Mouse (Mus musculus) layer of hippocampus, postnatal 10 days (tissue): ENCODE results near the gene Micu1. TPM values are rescaled to one million over a fixed set of nuclear protein-coding genes. Genes with fewer than 3 reads are reported as not detected.
A peak's percentile ranks its signal among the peaks of the same experiment; 100 is the strongest.

ENCODE experiments used
- DNase-seq, 2 experiments: peaks; one replicate each; pipeline ENCODE4 v3.0.0; 2021; ENCODE audit warnings: low spot score in 2 of 2
- total RNA-seq, 2 experiments: library from RNA; stranded (reverse); gene quantifications; 2 replicates each; pipeline ENCODE4 v1.2.3; 2021

The Micu1 gene
- total RNA-seq, 2 experiments from 2014 or later = 72.8 to 82.6 TPM

DNA sequence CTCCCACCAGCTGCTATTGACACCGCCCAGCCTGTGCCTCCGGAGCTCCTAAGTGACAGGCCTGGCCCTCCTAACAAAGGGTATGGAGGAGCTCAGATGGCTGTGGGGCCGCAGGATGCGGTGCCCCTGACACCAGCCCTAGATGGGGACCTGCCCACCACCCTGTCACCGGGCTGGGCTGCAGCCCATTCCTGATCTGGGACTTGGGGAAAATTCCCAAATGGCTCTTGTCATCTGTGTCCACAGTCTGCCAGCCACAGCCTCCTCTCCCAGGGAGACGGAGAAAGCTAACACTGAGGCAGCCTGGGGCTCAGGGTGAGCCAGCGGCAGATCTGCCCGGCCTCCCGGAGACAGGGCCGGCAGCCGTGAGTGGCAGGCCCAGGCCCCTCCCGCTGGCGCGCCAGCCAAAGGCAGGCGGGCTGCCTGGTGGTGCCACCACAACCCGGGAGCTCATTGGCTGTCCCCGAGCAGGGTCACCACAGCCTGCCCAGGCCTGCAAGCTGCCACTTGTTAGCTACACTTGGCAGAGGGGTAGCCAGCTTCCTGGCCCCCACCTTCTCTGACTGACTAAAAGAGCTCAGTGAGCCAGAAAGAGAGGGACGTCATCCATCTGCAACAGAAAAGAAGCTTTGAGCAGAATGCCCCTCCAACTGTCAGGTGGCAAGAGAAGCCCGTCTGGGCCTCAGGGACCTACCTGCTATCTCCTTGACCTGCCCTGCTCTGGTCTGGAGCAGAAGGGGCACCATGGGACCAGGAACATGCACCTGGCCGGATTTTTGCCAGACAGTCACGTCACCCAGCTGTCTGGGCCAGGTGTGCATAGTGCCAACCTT lies 197.3 kb downstream of the Micu1 start:
- DNase-seq = peak; percentile 88 to 92

GRCm38 (mm10) chr10:59900174-59900435 lies 197.8 kb downstream of the Micu1 start:
- DNase-seq = no peak

GRCm38 (mm10) chr10:59900939-59901338 lies 198.7 kb downstream of the Micu1 start:
- no peak for DNase-seq

- DNase-seq = no peak
These were observed 199.2 kb downstream of the Micu1 start for GRCm38 (mm10) chr10:59901463-59901862.

- DNase-seq = no peak
These were observed 199.8 kb downstream of the Micu1 start for GRCm38 (mm10) chr10:59901986-59902605.

GRCm38 (mm10) chr10:59902606-59902990 lies 200.3 kb downstream of the Micu1 start:
- no peak for DNase-seq

DNA sequence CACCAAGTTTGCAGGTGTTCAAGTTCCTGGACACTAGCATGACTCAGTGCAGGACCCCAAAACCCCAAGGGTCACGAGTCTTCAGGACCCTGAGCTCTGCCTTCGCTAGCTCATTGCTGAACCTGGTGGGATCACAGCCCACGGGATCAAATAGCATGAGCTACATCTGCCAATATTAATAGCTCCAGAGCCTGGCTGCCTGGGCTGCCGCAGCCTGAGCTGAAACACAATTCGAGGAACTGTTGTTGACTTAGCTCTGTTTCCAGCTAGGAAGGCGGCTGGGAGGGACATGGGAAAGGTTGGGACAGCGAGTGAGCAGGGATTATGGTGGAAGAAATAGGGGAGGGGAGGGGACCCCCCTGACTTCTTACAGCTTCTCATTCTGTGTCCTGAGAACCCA lies 200.9 kb downstream of the Micu1 start:
- no peak for DNase-seq

- DNase-seq = no peak
These were observed 204.9 kb downstream of the Micu1 start for GRCm38 (mm10) chr10:59907080-59907609.

- no peak for DNase-seq
These were observed 205.5 kb downstream of the Micu1 start for GRCm38 (mm10) chr10:59907695-59908299.

DNA sequence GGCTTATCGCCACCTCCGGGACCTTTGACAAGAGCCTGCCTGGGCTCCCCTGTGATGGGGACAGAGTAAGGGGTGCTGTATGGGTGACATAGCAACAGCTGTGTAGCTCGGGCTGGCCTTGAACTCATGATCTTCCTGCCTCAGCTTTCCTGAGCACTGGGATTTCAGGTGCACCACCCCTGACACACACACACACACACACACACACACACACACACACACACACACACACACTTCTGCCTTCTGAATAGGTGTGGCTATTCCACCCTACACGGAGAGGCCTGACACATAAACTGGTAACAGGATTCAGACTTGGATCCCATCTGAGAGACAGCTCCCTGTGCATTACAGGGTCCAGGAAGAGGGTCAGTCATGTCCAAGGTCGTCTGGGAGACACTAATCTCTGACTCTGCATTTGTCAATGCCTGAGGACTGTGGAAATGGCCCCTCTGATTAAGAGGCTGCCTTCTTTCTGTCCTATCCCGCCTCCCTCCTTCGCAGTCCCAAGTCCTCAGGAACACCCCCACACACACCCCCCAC lies 206.6 kb downstream of the Micu1 start:
- DNase-seq = no peak

DNA sequence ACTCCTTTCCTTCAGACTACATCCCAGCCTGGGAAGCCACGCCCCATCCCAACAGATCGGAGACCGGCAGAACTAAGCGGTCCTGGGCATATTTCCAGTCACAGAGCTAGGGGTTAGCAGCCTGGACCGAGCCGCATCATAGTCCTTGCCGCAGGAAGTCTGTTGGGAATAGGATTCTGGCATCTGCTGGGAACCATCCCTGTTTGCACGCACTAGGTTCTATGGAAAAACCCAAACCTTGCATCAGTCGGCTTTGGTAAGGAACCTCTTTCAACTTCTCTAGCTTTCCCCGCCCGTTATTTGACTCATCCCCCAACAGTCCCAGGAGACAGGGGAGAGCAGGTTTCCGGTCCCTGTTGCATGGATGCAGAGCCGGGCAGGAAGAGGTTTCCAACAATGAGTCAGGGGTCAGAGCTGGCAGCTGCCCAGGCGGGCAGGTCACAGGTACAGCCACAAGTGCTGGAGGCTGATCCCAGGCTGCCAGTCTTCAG lies 207.1 kb downstream of the Micu1 start:
- DNase-seq = no peak

DNA sequence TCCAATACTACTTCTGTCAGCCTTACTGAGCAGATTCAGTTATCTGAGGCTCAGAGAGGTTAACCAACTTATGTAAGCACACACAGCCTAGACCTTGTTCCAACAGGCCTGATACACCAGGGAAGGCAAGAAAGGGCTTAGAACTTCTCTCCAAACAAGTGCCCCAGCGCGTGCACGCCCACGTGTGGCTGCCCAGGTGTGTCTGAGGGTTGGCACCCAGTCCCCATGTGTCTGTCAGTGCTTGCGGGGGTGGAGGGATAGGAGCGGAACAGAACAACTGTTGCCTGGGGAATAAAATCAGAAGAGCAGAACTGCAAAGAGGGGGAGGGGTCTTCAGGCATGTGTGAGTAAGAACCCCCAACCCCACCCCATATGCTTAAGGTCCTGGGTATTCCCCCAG lies 208.8 kb downstream of the Micu1 start:
- DNase-seq = peak in 1 of 2 experiments; percentile 40

DNA sequence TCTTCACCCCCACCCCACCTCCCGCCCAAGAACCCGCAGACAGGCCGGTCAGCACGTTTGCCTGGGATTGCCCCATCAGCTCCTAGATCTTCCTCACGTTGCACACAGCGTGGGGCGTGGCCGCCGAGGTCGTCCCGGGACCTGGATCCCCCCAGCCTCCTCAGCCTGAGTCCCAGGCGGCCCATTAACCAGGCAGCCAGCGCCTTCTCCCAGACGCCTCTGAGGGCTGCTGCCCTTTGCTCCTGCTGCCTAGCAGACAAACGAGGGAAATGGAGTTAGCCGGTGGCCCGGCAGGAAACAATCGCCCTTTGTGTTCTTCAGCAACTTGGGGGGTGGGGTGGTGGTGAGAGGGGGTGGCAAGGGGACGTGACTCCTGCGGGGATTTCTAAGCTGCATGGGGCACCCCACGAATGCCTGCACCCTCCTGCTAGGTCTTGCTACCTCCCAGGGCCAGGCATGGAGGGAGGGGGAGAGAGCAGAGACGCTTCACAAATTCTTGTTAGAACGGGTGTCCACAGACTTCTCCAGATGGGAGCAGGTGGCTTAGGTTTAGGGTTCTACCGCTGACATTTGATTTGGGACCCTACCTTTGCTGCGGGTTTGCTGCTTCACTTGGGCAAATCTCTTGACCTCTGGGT lies 209.4 kb downstream of the Micu1 start:
- no peak for DNase-seq

Other genes with a start within 250 kb of the Micu1 start
- gene Gm10322, start 86.4 kb upstream of the Micu1 start, total RNA-seq = not detected
- 10 to 100 TPM; 57.8 to 62.1 TPM for gene Mcu, start 85.8 kb upstream of the Micu1 start, total RNA-seq
- gene Dnajb12, start 177.1 kb downstream of the Micu1 start, total RNA-seq = 10 to 100 TPM; 43.9 to 44.2 TPM
- 10 to 100 TPM; 73.6 to 94.2 TPM for gene Ddit4, start 249.4 kb downstream of the Micu1 start, total RNA-seq